8 mouse cellular contexts compared by ENCODE assay signal in the genomic region with DNA sequence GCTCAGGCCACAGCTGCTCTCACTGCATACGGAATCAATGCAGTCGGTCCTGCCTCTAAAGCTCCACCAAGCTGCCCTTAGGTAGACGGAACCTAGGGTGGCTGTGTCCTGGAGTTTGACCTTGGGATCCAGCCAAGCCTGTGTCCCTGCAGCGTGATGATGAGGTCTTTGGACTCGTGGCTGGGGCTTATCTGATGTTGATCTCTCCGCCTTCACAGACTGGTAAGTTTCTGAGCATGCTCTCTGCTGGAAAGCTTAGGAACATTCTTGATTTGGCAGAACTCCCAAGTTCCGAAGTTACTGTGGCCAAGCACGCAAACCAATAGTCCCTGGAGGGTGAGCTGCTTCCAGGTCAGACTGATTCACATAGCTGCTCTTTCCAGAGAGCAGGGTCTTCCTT. TPM values are rescaled to one million over a fixed set of nuclear protein-coding genes. Genes with fewer than 3 reads are reported as not detected.
DNase-seq lines count a peak whose midpoint lies in the region; ATAC-seq and TF ChIP-seq lines count a peak whose summit lies in the region.

No protein-coding gene starts in this region.

- ATAC-seq in lung, embryonic 16.5 days (ENCODE audit: low read depth): peak; percentile 45
- no peak for ATAC-seq in forebrain, embryonic 12.5 days (ENCODE audit: low FRiP score)

- TF ChIP-seq POLR2A in cerebellum, adult 2 months (IDR thresholded peaks at IDR 0.05; ENCODE audit: borderline replicate concordance, insufficient read depth, low read length): no peak

- no peak overlapping the region for H3K4me3 ChIP-seq in cerebellum, adult 2 months (replicated peaks; ENCODE audit: insufficient read depth, low read depth, low read length)
- H3K4me3 ChIP-seq in lung, embryonic 16.5 days (ENCODE audit: low read length): no peak overlapping the region
- no peak overlapping the region for H3K4me3 ChIP-seq in forebrain, embryonic 12.5 days (replicated peaks)

- H3K4me2 ChIP-seq in lung, embryonic 16.5 days (ENCODE audit: low read depth, low read length): no peak overlapping the region
- H3K4me2 ChIP-seq in forebrain, embryonic 12.5 days: no peak overlapping the region

- H3K9ac ChIP-seq in lung, embryonic 16.5 days (ENCODE audit: low read length): no peak overlapping the region
- H3K9ac ChIP-seq in forebrain, embryonic 12.5 days: no peak overlapping the region

- WGBS in cerebellum, adult 2 months: 37% methylated on average over 8 of the region's 8 CpGs
- WGBS in lung, embryonic 16.5 days: 38% methylated on average over 8 of the region's 8 CpGs
- WGBS in forebrain, embryonic 12.5 days: 89% methylated on average over 8 of the region's 8 CpGs

- peaks cover 31% of the 10 kb centered on the region for H3K36me3 ChIP-seq in lung, embryonic 16.5 days (ENCODE audit: control insufficient read depth, insufficient read depth, low read length)
- H3K36me3 ChIP-seq in forebrain, embryonic 12.5 days (replicated peaks): peaks cover 24% of the 10 kb centered on the region

- no peak for DNase-seq in cerebellum, adult 2 months
- no peak for DNase-seq in cerebellum, adult 18-20 months
- peak; percentile 83 for DNase-seq in fibroblast of lung, adult 2 months (ENCODE audit: low read depth)
- peak; percentile 91 for DNase-seq in kidney, adult 18-20 months
- no peak for DNase-seq in layer of hippocampus, postnatal 36 days
- DNase-seq in layer of hippocampus, adult 9-10 months (ENCODE audit: low spot score): no peak

- peak overlapping the region; percentile 33; the same call in 1 of the 2 replicates for H3K27ac ChIP-seq in cerebellum, adult 2 months (ENCODE audit: insufficient read depth, low read length)
- H3K27ac ChIP-seq in lung, embryonic 16.5 days (ENCODE audit: low read length): peak overlapping the region; percentile 40
- H3K27ac ChIP-seq in forebrain, embryonic 12.5 days: no peak overlapping the region

- peaks cover 8% of the 10 kb centered on the region for H3K9me3 ChIP-seq in lung, embryonic 16.5 days (ENCODE audit: control insufficient read depth, low read length)
- 0 out of 2 replicates have a peak, but pooled peaks cover 8% of the 10 kb centered on the region for H3K9me3 ChIP-seq in forebrain, embryonic 12.5 days

- TF ChIP-seq CTCF in cerebellum, adult 2 months (IDR thresholded peaks at IDR 0.05; ENCODE audit: borderline replicate concordance, insufficient read depth, low read depth, low read length): no peak

- H3K4me1 ChIP-seq in cerebellum, adult 2 months (ENCODE audit: control insufficient read depth, insufficient read depth, low read length): 0 out of 2 replicates have a peak, but pooled peaks cover 5% of the 10 kb centered on the region
- peaks cover 17% of the 10 kb centered on the region for H3K4me1 ChIP-seq in lung, embryonic 16.5 days (replicated peaks; ENCODE audit: control insufficient read depth, insufficient read depth, low read length)
- peaks cover 4% of the 10 kb centered on the region; the same call in 1 of the 2 replicates for H3K4me1 ChIP-seq in forebrain, embryonic 12.5 days

- no peaks in the 10 kb centered on the region for H3K27me3 ChIP-seq in cerebellum, adult 2 months (ENCODE audit: control insufficient read depth, insufficient read depth, low read length)
- H3K27me3 ChIP-seq in lung, embryonic 16.5 days (ENCODE audit: control insufficient read depth, insufficient read depth, low read depth, low read length): no peaks in the 10 kb centered on the region
- H3K27me3 ChIP-seq in forebrain, embryonic 12.5 days: no peaks in the 10 kb centered on the region

RNA-seq across cellular contexts. Expression of a gene that starts 13.1 kb away (rescaled TPM):
- 15.4 and 18.1 TPM in 2 replicates for polyA plus RNA-seq in cerebellum, adult 2 months (2012; rRNA removed)
- polyA plus RNA-seq in lung, embryonic 16.5 days (2015; fragmentation: Nextera tagmentation; extraction: Ambion mirVana): 10.7 and 12.2 TPM in 2 replicates
- total RNA-seq in layer of hippocampus, postnatal 36 days (2021): 10 to 100 TPM; 26.4 to 37.3 TPM
- 3.7 and 3.9 TPM in 2 replicates for polyA plus RNA-seq in forebrain, embryonic 12.5 days (2016; fragmentation: Nextera tagmentation; extraction: Ambion mirVana)

RNA-seq across cellular contexts. Expression of a gene that starts 32.2 kb away (rescaled TPM):
- 28.2 and 31.4 TPM in 2 replicates for polyA plus RNA-seq in cerebellum, adult 2 months (2012; rRNA removed)
- polyA plus RNA-seq in lung, embryonic 16.5 days (2015; fragmentation: Nextera tagmentation; extraction: Ambion mirVana): 73.2 and 77.2 TPM in 2 replicates
- 10 to 100 TPM; 14.1 to 15.2 TPM for total RNA-seq in layer of hippocampus, postnatal 36 days (2021)
- 295 and 297 TPM in 2 replicates for polyA plus RNA-seq in forebrain, embryonic 12.5 days (2016; fragmentation: Nextera tagmentation; extraction: Ambion mirVana)

RNA-seq across cellular contexts. Expression of a gene that starts 47.4 kb away (rescaled TPM):
- polyA plus RNA-seq in cerebellum, adult 2 months (2012; rRNA removed): 101 and 103 TPM in 2 replicates
- 133 and 139 TPM in 2 replicates for polyA plus RNA-seq in lung, embryonic 16.5 days (2015; fragmentation: Nextera tagmentation; extraction: Ambion mirVana)
- total RNA-seq in layer of hippocampus, postnatal 36 days (2021): 10 to 100 TPM; 65.3 to 70.8 TPM
- polyA plus RNA-seq in forebrain, embryonic 12.5 days (2016; fragmentation: Nextera tagmentation; extraction: Ambion mirVana): 153 and 163 TPM in 2 replicates

RNA-seq across cellular contexts. Expression of a gene that starts 48.4 kb away (rescaled TPM):
- 17.6 and 20.0 TPM in 2 replicates for polyA plus RNA-seq in cerebellum, adult 2 months (2012; rRNA removed)
- polyA plus RNA-seq in lung, embryonic 16.5 days (2015; fragmentation: Nextera tagmentation; extraction: Ambion mirVana): 12.8 and 13.0 TPM in 2 replicates
- total RNA-seq in layer of hippocampus, postnatal 36 days (2021): 10 to 100 TPM; 13.5 to 13.9 TPM
- 12.1 and 13.9 TPM in 2 replicates for polyA plus RNA-seq in forebrain, embryonic 12.5 days (2016; fragmentation: Nextera tagmentation; extraction: Ambion mirVana)

Comparison
In these comparisons a context has a peak if more than half of its experiments do, and no peak if none do; other contexts are left out.
1. DNase-seq: peak in fibroblast of lung, adult 2 months (single experiment) and kidney, adult 18-20 months (single experiment); none in cerebellum, adult 2 months (0 of 2), cerebellum, adult 18-20 months (0 of 2), layer of hippocampus, postnatal 36 days (0 of 2) and layer of hippocampus, adult 9-10 months (single experiment).